Mouse (Mus musculus) intestine, postnatal 0 days (tissue): ENCODE results near the gene Ap4s1. TPM values are rescaled to one million over a fixed set of nuclear protein-coding genes. Genes with fewer than 3 reads are reported as not detected.

Experiments used
- ATAC-seq: fragments of 200-750 bp; cut with Nextera tagmentation; 2 replicates; pipeline ENCODE4 v1.8.0; 2017; ENCODE audit warnings: mild to moderate bottlenecking, moderate TSS enrichment, moderate library complexity
- H3K27ac ChIP-seq: fragments of 300-500 bp; sonication (generic); 2 replicates; pipeline ENCODE4 v1.5.1; 2014; ENCODE audit warnings: mild to moderate bottlenecking, low read depth, low read length, moderate library complexity
- H3K27me3 ChIP-seq: fragments of 300-500 bp; sonication (generic); replicated peaks from 2 replicates; pipeline ENCODE4 v1.6.1; 2014; ENCODE audit warnings: low read length, mixed read lengths; ENCODE audit not compliant: control insufficient read depth, insufficient read depth
- H3K36me3 ChIP-seq: fragments of 300-500 bp; sonication (generic); 2 replicates; pipeline ENCODE4 v1.6.1; 2014; ENCODE audit warnings: mild to moderate bottlenecking, moderate library complexity; ENCODE audit not compliant: control insufficient read depth, insufficient read depth
- H3K4me1 ChIP-seq: fragments of 300-500 bp; sonication (generic); replicated peaks from 2 replicates; pipeline ENCODE4 v1.6.1; 2014; ENCODE audit warnings: antibody characterized with exemption, low read length, mixed read lengths; ENCODE audit not compliant: control insufficient read depth, insufficient read depth
- H3K4me2 ChIP-seq: fragments of 300-500 bp; sonication (generic); replicated peaks from 2 replicates; pipeline ENCODE4 v1.6.1; 2014; ENCODE audit warnings: low read depth, mild to moderate bottlenecking, moderate library complexity
- H3K4me3 ChIP-seq: fragments of 300-500 bp; sonication (generic); 2 replicates; pipeline ENCODE4 v1.5.1; 2014; ENCODE audit warnings: low read depth, low read length
- H3K9ac ChIP-seq: fragments of 300-500 bp; sonication (generic); 2 replicates; pipeline ENCODE4 v1.6.1; 2014; ENCODE audit warnings: mild to moderate bottlenecking, low read depth, low read length
- H3K9me3 ChIP-seq: fragments of 300-500 bp; sonication (generic); 2 replicates; pipeline ENCODE4 v1.6.1; 2016; ENCODE audit warnings: mixed run types; ENCODE audit not compliant: control insufficient read depth
- CTCF ChIP-seq: sonication (generic); IDR thresholded peaks from 2 replicates; pipeline ENCODE4 v1.5.1; 2016; ENCODE audit warnings: low read depth, mild to moderate bottlenecking, control low read depth, antibody characterized with exemption, moderate library complexity
- WGBS: fragments of 180-500 bp; shearing (Covaris S2); extraction: QIAGEN DNeasy Blood & Tissue Kit; methylation state at CpG from one replicate; pipeline ENCODE4 v1.1.7; 2014; 5-methylcytosine and 5-hydroxymethylcytosine counted together
- polyA plus RNA-seq: library from polyadenylated mRNA; unstranded; fragments of >200 nt; fragmentation: Nextera tagmentation; extraction: Ambion mirVana; gene quantifications from 2 replicates; pipeline ENCODE4 v1.2.1, GENCODE M21; 2015

The Ap4s1 gene
- polyA plus RNA-seq, 1 experiment from 2014 or later, result 25.7 TPM

DNA sequence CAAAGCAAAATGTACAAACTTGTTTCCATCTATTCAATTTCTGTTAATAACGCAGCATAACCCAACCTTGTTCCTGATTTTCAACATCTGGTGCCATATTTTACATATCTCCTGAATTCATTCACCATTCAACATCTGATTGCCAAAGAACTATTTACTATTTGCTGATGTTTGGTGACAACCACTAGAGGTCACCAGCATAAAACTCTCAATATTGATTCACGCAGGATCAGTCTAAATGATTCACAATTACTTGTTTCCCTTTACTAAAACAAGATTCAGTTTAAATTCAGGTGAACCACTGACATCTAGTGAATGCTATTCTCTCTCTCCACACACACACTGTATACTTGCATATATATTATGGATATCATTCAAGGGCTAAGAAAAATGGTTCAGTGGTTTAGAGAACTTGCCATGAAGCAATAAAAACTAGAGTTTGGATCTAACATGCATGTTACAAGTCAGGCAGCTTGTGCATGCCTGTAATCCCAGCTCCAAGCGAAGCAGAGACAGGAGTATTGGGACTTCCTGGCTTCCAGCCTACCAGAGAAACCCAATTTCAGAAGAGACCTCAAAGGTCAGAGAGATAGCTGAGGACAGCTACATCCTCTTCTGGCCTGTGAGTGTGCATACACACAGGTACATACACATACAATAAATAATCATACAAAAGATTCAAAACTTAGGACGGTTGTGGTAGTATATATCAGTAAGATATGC lies 24.0 kb upstream of the Ap4s1 start:
- Histone ChIP-seq H3K9me3 (no peaks in the 10 kb centered on the region), H3K4me1 (no peaks in the 10 kb centered on the region), H3K36me3 (no peaks in the 10 kb centered on the region), H3K4me3 (no peak overlapping the region), H3K9ac (no peak overlapping the region), H3K27me3 (no peaks in the 10 kb centered on the region), H3K4me2 (no peak overlapping the region), H3K27ac (no peak overlapping the region)
- TF ChIP-seq CTCF, result peak; percentile 73
- no peak for ATAC-seq
- 63% methylated on average over 4 of the region's 4 CpGs for WGBS

DNA sequence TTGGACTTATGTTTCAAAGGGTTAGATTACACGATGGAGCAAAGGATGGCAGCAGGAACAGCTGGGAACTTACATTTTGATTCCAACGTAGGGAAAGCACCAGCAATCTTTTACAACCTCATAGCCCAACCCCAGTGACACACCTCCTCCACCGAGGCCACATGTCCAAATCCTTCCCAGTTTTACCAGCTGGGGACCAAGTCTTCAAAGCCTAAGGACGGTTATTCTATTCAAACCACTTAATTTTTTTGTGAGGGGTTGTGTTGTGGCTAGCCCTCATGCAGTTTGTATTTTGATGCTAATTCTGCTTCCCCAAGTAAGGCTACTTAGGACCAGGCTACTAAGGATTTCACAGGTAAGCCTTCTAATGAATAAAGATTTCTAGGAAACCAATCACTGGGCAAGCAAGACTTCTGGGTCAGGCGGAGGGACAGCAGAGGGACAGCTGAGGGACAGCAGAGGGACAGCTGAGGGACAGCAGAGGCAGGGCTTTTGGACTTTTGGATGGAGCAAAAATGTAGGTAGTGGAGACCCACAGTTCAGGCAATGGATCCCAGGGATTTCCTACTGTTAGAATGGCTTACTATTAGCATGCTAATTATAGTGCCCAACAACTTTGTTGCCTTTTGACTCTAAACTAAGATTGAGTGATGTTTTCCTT lies 19.5 kb upstream of the Ap4s1 start:
- no peak overlapping the region for H3K4me3 ChIP-seq
- H3K27ac ChIP-seq, result no peak overlapping the region
- WGBS, result 35% methylated on average over 5 of the region's 5 CpGs
- H3K36me3 ChIP-seq, result no peaks in the 10 kb centered on the region; the same call in 1 of the 2 replicates
- no peak overlapping the region for H3K4me2 ChIP-seq
- no peak for ATAC-seq
- no peaks in the 10 kb centered on the region for H3K4me1 ChIP-seq
- H3K27me3 ChIP-seq, result no peaks in the 10 kb centered on the region
- no peaks in the 10 kb centered on the region for H3K9me3 ChIP-seq
- no peak for TF ChIP-seq CTCF
- H3K9ac ChIP-seq, result no peak overlapping the region

DNA sequence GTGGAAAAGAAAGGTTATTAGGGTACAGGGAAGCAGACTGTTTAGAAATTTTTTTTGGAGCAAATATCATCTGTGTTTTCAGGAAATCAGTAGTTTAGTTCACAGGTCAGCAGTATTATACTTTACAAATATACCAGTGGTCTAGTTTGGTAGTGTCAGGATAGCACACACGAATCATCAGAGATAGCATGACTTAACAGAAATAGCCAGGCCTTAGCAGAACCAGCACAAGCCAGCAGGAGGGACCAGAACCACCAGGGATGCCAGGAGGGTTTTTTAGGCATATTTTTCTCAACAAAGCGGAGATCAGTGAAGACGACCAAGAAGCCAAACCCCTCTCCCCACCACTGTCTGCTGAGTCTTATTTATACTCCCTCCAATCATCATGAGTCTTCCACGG lies 17.6 kb upstream of the Ap4s1 start:
- ATAC-seq, result no peak
- WGBS, result 66% methylated on average over 4 of the region's 4 CpGs
- Histone ChIP-seq H3K36me3 (no peaks in the 10 kb centered on the region; the same call in 1 of the 2 replicates), H3K4me1 (no peaks in the 10 kb centered on the region), H3K9ac (no peak overlapping the region), H3K9me3 (no peaks in the 10 kb centered on the region), H3K4me3 (no peak overlapping the region), H3K27ac (no peak overlapping the region), H3K4me2 (no peak overlapping the region), H3K27me3 (no peaks in the 10 kb centered on the region)
- TF ChIP-seq CTCF, result no peak

DNA sequence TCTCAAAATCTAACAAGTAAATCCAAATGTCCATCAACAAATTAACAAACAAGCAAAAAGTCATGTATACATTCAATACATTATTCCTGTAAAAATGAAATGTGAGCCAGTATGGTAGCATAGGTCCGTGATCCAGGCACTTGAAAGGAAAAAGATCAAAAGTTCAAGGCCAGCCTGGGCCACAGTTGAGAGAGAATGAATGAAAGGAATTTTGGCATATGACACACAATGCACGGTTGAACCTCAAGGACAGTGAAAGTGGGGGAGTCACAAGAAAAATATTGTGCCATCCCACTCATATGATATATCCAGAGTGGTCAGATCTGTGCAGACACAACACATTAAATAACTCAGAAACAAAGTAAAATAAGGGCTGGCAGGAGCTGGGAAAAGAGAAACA lies 14.4 kb upstream of the Ap4s1 start:
- Histone ChIP-seq H3K27ac (peak overlapping the region; percentile 7; the same call in 1 of the 2 replicates), H3K36me3 (no peaks in the 10 kb centered on the region; the same call in 1 of the 2 replicates), H3K4me1 (no peaks in the 10 kb centered on the region), H3K9ac (no peak overlapping the region), H3K27me3 (no peaks in the 10 kb centered on the region), H3K4me2 (no peak overlapping the region), H3K4me3 (no peak overlapping the region), H3K9me3 (no peaks in the 10 kb centered on the region)
- no peak for TF ChIP-seq CTCF
- 38% methylated on average over 2 of the region's 2 CpGs for WGBS
- ATAC-seq, result no peak

DNA sequence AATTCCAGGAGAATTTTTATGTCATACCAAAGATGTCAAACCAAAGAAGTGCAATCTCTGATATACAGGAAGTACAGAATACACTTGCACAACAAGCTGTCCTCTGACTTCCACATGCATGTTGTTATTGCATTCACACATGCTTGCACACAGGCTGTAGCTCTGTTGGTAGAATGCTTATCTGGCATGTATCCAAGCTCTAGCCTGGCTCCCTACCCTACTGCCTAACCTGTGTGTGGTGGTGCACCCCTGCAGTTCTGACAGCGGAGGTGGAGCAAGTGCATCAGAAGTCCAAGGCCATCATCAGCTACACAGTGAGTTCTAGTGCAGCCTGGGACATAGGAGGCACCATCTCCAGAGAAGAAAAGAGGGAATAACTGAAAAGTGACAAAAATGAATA lies 12.0 kb upstream of the Ap4s1 start:
- ATAC-seq, result no peak
- Histone ChIP-seq H3K27me3 (no peaks in the 10 kb centered on the region), H3K4me2 (no peak overlapping the region)

DNA sequence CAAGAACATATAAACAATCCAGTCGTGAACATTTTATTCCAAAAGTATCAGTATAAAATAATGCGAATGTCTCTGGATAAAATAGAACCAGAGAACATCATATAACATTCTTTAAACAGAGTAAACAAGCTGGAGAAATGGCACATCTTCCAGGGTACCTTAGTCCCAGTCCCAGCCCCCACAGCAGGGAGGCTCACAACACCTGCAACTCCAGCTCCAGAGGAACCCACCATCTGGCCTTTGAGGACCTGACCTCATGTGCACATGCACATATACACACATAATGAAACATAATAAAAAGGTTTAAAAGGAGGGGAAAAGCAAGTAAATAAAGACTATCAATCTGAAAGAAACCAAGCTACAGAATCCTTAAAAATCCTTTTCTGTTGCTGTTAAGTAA lies 2.3 kb upstream of the Ap4s1 start:
- Histone ChIP-seq H3K27me3 (no peaks in the 10 kb centered on the region), H3K9ac (no peak overlapping the region), H3K9me3 (no peaks in the 10 kb centered on the region), H3K36me3 (no peaks in the 10 kb centered on the region), H3K4me3 (no peak overlapping the region), H3K4me1 (peaks cover 5% of the 10 kb centered on the region; the same call in 1 of the 2 replicates), H3K27ac (no peak overlapping the region), H3K4me2 (no peak overlapping the region)
- no peak for TF ChIP-seq CTCF
- WGBS, result 61% methylated on average over 2 of the region's 2 CpGs
- ATAC-seq, result no peak

More for the DNA sequence above, 12.0 kb upstream of the Ap4s1 start:
- Histone ChIP-seq H3K27ac (no peak overlapping the region), H3K36me3 (peaks cover 5% of the 10 kb centered on the region), H3K9me3 (no peaks in the 10 kb centered on the region), H3K4me1 (no peaks in the 10 kb centered on the region), H3K4me3 (no peak overlapping the region), H3K9ac (no peak overlapping the region)
- no peak for TF ChIP-seq CTCF
- 76% methylated on average over 1 of the region's 1 CpGs for WGBS
